Mouse (Mus musculus) gastrocnemius, postnatal 25 days (tissue): ENCODE results near the gene Ryr3. TPM values are rescaled to one million over a fixed set of nuclear protein-coding genes. Genes with fewer than 3 reads are reported as not detected.
A peak's percentile ranks its signal among the peaks of the same experiment; 100 is the strongest.

Experiments used
- DNase-seq: peaks from one replicate; pipeline ENCODE4 v3.0.0; 2022
- total RNA-seq, 2 experiments: library from RNA; stranded (reverse); gene quantifications; 1 replicate in 1 of 2; 2 replicates in 1 of 2; pipeline ENCODE4 v1.2.3; 2021

The Ryr3 gene
- total RNA-seq, 2 experiments from 2014 or later: 0.19 to 0.36 TPM

- no peak for DNase-seq
These were observed 306.3 kb downstream of the Ryr3 start for GRCm38 (mm10) chr2:112910579-112910978.

GRCm38 (mm10) chr2:112909142-112909541 is 307.8 kb downstream of the Ryr3 start:
- no peak for DNase-seq

DNA sequence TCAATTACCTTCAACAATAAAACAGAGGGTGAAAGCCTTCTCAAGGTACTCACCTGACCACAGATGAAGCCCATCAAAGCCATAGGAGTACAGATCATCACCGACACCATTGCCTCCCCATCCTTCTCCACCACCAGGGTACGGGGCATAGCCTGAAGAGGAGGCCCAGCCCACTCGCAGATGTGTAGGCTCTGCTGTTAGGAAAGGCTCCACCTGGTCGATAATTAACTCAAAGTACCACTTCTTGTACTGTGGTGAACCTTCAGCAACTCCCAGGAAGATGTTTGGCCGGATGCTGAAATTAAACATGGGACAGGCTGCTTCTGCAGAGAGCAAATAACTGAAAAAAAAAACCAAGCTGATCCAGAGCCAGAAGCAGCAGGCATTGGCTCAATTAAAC is 316.1 kb downstream of the Ryr3 start:
- DNase-seq: no peak

GRCm38 (mm10) chr2:112884456-112885114 is 332.3 kb downstream of the Ryr3 start:
- no peak for DNase-seq

GRCm38 (mm10) chr2:112881805-112882204 is 335.1 kb downstream of the Ryr3 start:
- DNase-seq: no peak

DNA sequence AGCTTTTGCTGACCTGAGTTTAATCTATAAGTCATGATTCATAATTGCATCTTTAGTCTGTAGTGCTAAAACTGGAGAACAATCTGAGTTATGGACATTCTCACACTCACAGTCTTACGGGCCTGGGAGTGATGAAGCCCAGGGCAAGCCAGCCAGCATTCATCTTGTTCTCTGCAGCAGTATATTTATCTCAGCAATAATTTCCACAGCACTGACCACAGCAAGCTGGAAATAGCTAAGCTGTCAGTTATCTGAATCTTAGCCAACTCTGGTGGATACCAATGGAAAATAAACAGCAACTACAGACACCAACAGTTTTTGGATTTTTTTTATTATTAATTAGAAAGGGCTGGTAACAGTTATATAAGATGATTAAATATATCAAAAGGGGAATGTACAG is 335.5 kb downstream of the Ryr3 start:
- no peak for DNase-seq

DNA sequence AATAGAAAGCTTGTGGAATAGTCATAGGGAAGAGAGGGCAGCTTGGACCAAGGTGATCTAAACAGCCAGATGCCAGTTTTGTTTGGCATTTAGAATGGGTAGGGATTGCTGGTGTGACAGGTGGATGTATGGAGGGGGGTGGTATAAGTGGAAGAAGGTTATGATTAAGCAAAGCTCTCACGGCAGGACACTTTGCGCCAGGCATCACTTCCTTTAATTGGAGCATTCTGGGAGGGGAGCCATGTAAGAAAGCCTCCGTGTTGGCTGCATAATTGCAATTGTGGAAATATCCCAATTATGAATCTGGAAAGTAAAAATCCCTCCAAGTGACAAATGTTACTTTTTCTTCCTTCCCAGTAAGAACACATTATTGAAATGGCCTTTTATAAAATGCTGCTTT is 339.5 kb downstream of the Ryr3 start:
- DNase-seq: no peak

- DNase-seq: no peak
These were observed 350.8 kb downstream of the Ryr3 start for GRCm38 (mm10) chr2:112866043-112866551.

GRCm38 (mm10) chr2:112861792-112862191 is 355.1 kb downstream of the Ryr3 start:
- DNase-seq: no peak

GRCm38 (mm10) chr2:112845583-112846512 is 371.0 kb downstream of the Ryr3 start:
- DNase-seq: no peak

DNA sequence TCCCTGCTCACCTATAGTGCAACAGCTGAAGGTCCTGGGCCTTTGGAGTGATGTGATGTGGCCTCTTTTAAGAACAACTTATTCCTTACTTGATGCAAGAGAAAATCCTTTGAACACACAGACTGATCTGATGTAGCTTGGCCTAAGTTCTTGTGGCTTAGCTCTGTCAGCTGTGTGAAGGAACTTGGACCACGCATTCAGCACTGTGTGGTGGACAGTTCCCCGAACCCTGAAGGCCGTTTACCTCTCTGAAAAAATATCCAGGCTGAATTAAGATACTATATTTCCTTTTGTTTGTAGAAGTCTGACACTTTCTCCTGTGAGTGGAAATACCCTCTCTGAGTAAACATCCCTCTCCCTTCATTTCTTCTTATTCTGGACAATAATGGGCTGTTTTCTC is 374.0 kb downstream of the Ryr3 start:
- no peak for DNase-seq

- no peak for DNase-seq
These were observed 385.2 kb downstream of the Ryr3 start for GRCm38 (mm10) chr2:112831423-112832305.

- DNase-seq: no peak
These were observed 390.3 kb downstream of the Ryr3 start for GRCm38 (mm10) chr2:112826571-112826970.

DNA sequence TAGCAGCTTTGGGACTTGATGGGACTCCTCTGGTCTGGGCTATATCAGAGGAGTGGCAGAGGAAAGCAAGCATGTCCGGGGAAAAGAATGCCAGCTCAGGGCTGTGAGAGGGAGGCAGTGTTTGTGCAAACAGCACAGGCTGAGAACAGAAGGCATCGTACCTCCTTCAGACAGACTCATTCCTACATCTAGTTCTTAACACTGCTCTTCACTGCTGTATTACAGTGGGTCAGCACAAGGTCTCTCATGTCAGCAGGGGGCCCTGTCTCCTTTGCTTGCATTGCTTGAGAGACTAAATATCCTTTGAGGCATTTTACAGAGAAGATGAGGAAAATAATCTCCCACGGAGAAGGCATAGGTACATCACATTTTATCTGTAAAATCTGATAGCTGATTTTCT is 394.2 kb downstream of the Ryr3 start:
- DNase-seq: no peak

DNA sequence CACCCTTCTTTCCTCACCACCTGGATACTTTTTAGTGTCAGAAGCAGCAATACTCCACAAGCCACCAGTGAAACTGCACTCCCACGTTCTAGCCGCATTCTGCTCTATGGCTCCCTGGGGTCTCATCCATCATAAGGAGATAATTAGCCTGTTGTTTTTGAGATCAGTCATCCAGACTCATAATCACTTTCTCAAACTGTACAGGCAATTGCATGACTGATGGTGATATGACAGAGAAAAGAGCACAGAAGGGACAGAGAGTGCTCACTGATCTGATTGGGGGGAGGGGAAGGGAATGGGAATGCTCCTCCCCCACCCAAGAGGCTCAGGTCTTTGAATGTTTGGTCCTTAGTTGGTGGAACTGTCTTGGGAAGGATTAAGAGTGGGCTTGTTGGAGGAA is 397.8 kb downstream of the Ryr3 start:
- DNase-seq: no peak

DNA sequence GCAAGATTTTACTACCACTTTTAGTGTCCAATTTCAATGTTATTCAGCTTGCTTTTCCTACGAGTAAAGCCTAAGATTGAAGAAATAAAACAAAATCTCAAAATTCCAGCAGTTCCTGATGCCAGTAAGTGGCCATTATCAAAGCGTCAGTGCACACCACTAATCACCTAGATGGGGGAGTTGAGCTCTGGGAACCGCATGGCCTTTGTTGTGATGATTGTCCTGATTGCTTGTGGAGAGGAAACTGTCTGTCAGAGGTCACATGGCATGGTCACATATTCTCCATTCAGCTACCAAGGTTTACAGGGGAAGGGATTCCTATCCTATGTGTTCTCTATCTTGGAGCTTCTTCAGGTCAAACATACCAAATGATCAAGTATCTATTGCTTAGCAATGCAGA is 399.9 kb downstream of the Ryr3 start:
- no peak for DNase-seq

GRCm38 (mm10) chr2:112815960-112816359 is 400.9 kb downstream of the Ryr3 start:
- DNase-seq: no peak

- no peak for DNase-seq
These were observed 404.1 kb downstream of the Ryr3 start for GRCm38 (mm10) chr2:112812637-112813402.

- no peak for DNase-seq
These were observed 410.9 kb downstream of the Ryr3 start for GRCm38 (mm10) chr2:112806015-112806414.

GRCm38 (mm10) chr2:112799995-112800353 is 416.9 kb downstream of the Ryr3 start:
- DNase-seq: peak; percentile 7

DNA sequence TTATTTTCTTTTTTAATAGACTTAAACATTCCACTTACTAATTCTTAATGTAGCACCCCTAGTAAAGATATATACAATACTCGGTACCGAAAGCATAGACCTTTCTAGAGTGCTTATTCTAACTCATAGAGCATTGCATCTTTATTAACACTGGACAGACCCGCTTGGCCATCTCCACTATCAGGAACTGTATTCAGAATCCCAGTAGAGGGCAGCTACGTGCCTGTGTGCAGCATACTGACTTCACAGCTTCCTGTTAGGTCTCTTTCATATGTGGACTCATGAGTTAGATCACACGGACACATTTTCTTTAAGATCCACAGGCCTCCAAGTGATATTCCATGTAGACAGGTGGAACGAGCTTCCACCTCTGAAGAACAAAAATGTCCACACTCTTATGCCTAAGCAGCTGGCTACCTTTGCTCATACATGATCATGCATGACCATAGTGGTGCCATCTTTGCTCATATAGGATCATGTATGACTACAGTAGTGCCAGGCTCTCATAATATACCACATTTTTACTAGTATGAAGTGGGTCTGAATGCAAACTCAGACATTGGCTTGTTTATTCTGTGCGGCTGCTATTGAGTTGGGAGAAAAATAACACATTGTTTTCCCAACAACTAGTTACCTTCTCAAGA is 417.4 kb downstream of the Ryr3 start:
- DNase-seq: no peak
